ENCODE assay signal across 19 mouse cellular contexts in the genomic region with DNA sequence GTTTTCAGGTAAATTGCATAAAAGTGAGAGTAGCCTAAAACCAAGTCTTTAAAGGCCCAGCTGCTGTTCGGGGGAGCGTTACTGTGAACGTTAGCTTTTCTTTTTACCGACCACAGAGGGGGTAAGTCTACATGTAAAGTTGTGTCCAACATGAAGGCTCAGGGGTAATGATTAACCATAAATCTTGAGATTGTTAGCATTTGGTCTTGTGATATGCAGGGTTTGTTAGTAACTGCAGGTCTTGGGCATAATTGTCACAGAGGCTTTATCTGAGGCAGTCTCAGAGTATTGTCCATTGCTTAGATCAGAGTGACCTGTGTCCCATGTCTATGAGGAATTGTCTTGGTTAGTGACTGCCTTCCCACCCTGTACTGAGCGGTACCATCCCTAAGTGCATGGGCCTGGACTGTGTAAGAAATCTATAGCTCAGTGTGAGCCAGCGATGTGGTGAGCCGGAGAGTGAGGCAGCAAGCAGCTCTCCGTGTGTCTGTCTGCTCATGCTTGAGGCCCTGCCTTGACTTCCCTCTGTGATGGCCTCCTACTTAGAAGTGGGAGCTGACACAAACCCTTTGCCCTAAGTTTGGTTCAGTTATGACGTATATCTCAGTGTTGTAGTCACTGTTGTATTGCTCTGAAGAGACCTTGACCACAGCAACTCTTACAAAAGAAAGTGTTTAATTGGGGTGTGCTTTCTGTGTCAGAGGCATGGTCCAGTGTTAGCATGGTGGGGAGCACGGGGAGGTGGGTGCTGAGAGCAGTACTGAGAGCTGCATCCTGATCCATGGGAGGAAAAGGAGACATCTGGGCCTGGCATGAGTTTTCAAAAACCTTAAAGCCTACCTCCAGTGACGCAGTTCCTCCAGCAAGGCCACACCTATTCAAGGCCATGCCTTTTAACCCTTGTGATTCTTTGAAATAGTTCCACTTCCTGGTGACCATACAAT.
A peak's percentile ranks its signal among the peaks of the same experiment; 100 is the strongest.
DNase-seq lines count a peak whose midpoint lies in the region; ATAC-seq and TF ChIP-seq lines count a peak whose summit lies in the region.
"Had no signal": no experiment of that assay in that cellular context is flagged by ENCODE, and none has a peak within 500 bp of the region (broad histone marks: within the 10 kb centered on the region; RNA-seq: fewer than 3 reads in every experiment).

No protein-coding gene starts in this region.

- H3K27me3 ChIP-seq in kidney, adult 2 months (replicated peaks; ENCODE audit: control insufficient read depth, insufficient read depth, low read length) = no peaks in the 10 kb centered on the region
- no peaks in the 10 kb centered on the region for H3K27me3 ChIP-seq in lung, postnatal 0 days (replicated peaks; ENCODE audit: insufficient read depth, low read length)
- no peaks in the 10 kb centered on the region for H3K27me3 ChIP-seq in intestine, postnatal 0 days (replicated peaks; ENCODE audit: control insufficient read depth, insufficient read depth, low read length)
- no peaks in the 10 kb centered on the region for H3K27me3 ChIP-seq in stomach, postnatal 0 days (ENCODE audit: control insufficient read depth, insufficient read depth, low read length)
- H3K27me3 ChIP-seq: limb, embryonic 12.5 days had no signal

- WGBS in kidney, adult 2 months = 64% methylated on average over 11 of the region's 11 CpGs
- WGBS in lung, postnatal 0 days = 74% methylated on average over 11 of the region's 11 CpGs
- WGBS in intestine, postnatal 0 days = 43% methylated on average over 11 of the region's 11 CpGs
- 70% methylated on average over 11 of the region's 11 CpGs for WGBS in stomach, postnatal 0 days

- no peak overlapping the region for H3K4me3 ChIP-seq in kidney, adult 2 months (ENCODE audit: insufficient read depth, low read depth, low read length)
- no peak overlapping the region for H3K4me3 ChIP-seq in lung, postnatal 0 days (ENCODE audit: low read depth, low read length)
- H3K4me3 ChIP-seq in intestine, postnatal 0 days (ENCODE audit: low read depth, low read length) = no peak overlapping the region
- no peak overlapping the region for H3K4me3 ChIP-seq in stomach, postnatal 0 days (ENCODE audit: low read depth, low read length)
- H3K4me3 ChIP-seq: limb, embryonic 12.5 days; midbrain, embryonic 10.5 days had no signal

- H3K9me3 ChIP-seq in lung, postnatal 0 days (ENCODE audit: low read length) = no peaks in the 10 kb centered on the region
- H3K9me3 ChIP-seq in intestine, postnatal 0 days (ENCODE audit: control insufficient read depth) = no peaks in the 10 kb centered on the region
- H3K9me3 ChIP-seq in stomach, postnatal 0 days (ENCODE audit: control insufficient read depth, low read length) = no peaks in the 10 kb centered on the region
- H3K9me3 ChIP-seq: limb, embryonic 12.5 days; midbrain, embryonic 10.5 days had no signal

- TF ChIP-seq CTCF in kidney, adult 2 months (conservative IDR thresholded peaks at IDR 0.05; ENCODE audit: insufficient read depth, insufficient read length, low read depth, low read length) = no peak
- TF ChIP-seq CTCF in lung, postnatal 0 days (IDR thresholded peaks at IDR 0.05) = no peak
- no peak; the same call in 1 of the 2 replicates for TF ChIP-seq CTCF in intestine, postnatal 0 days (IDR thresholded peaks at IDR 0.05; ENCODE audit: low read depth)
- no peak for TF ChIP-seq CTCF in stomach, postnatal 0 days (IDR thresholded peaks at IDR 0.05; ENCODE audit: low read depth)

- no peak overlapping the region for H3K27ac ChIP-seq in kidney, adult 2 months (ENCODE audit: insufficient read depth, low read depth, low read length)
- 0 out of 2 replicates have a peak overlapping the region, but pooled peaks have one; percentile 26 for H3K27ac ChIP-seq in lung, postnatal 0 days (ENCODE audit: low read length)
- H3K27ac ChIP-seq in intestine, postnatal 0 days (ENCODE audit: low read depth, low read length) = peak overlapping the region; percentile 79
- H3K27ac ChIP-seq in stomach, postnatal 0 days (replicated peaks) = peak overlapping the region; percentile 74
- H3K27ac ChIP-seq: limb, embryonic 12.5 days; midbrain, embryonic 10.5 days had no signal

- TF ChIP-seq EP300 in lung, postnatal 0 days (IDR thresholded peaks at IDR 0.05) = no peak
- TF ChIP-seq EP300 in stomach, postnatal 0 days (optimal IDR thresholded peaks at IDR 0.05) = no peak

- peaks cover 8% of the 10 kb centered on the region for H3K36me3 ChIP-seq in kidney, adult 2 months (ENCODE audit: control insufficient read depth, insufficient read depth, low read length)
- peaks cover 30% of the 10 kb centered on the region; the same call in 1 of the 2 replicates for H3K36me3 ChIP-seq in lung, postnatal 0 days (ENCODE audit: insufficient read depth, low read length)
- H3K36me3 ChIP-seq in intestine, postnatal 0 days (ENCODE audit: control insufficient read depth, insufficient read depth) = peaks cover 34% of the 10 kb centered on the region
- peaks cover 8% of the 10 kb centered on the region for H3K36me3 ChIP-seq in stomach, postnatal 0 days (ENCODE audit: control insufficient read depth, insufficient read depth, low read length)

- TF ChIP-seq POLR2A in kidney, adult 2 months (IDR thresholded peaks at IDR 0.05; ENCODE audit: low read depth, low read length) = no peak

- no peak overlapping the region for H3K9ac ChIP-seq in lung, postnatal 0 days (replicated peaks; ENCODE audit: low read depth)
- peak overlapping the region; percentile 17; the same call in 1 of the 2 replicates for H3K9ac ChIP-seq in intestine, postnatal 0 days (ENCODE audit: low read depth, low read length)
- no peak overlapping the region for H3K9ac ChIP-seq in stomach, postnatal 0 days (ENCODE audit: low read length)
- H3K9ac ChIP-seq: limb, embryonic 12.5 days had no signal

- peak; percentile 37; the same call in 1 of the 2 replicates for ATAC-seq in lung, postnatal 0 days
- ATAC-seq in intestine, postnatal 0 days = peak; percentile 63
- peak; percentile 75 for ATAC-seq in stomach, postnatal 0 days (ENCODE audit: low FRiP score, low TSS enrichment)
- ATAC-seq: hindbrain, embryonic 16.5 days had no signal

- no peak overlapping the region for H3K4me2 ChIP-seq in lung, postnatal 0 days (replicated peaks; ENCODE audit: low read depth, low read length)
- H3K4me2 ChIP-seq in intestine, postnatal 0 days (replicated peaks; ENCODE audit: low read depth) = no peak overlapping the region
- no peak overlapping the region for H3K4me2 ChIP-seq in stomach, postnatal 0 days (replicated peaks; ENCODE audit: low read depth)
- H3K4me2 ChIP-seq: limb, embryonic 12.5 days had no signal

- peaks cover 4% of the 10 kb centered on the region; the same call in 1 of the 2 replicates for H3K4me1 ChIP-seq in kidney, adult 2 months (ENCODE audit: control insufficient read depth, insufficient read depth, low read length)
- H3K4me1 ChIP-seq in lung, postnatal 0 days (ENCODE audit: insufficient read depth, low read depth, low read length) = 0 out of 2 replicates have a peak, but pooled peaks cover 5% of the 10 kb centered on the region
- H3K4me1 ChIP-seq in intestine, postnatal 0 days (replicated peaks; ENCODE audit: control insufficient read depth, insufficient read depth, low read length) = no peaks in the 10 kb centered on the region; the same call in 1 of the 2 replicates
- H3K4me1 ChIP-seq in stomach, postnatal 0 days (replicated peaks; ENCODE audit: control insufficient read depth, insufficient read depth) = no peaks in the 10 kb centered on the region
- H3K4me1 ChIP-seq: limb, embryonic 12.5 days; midbrain, embryonic 10.5 days had no signal

- peak; percentile 38 for DNase-seq in kidney, adult 2 months
- DNase-seq in kidney, postnatal 14 days = no peak
- peak; percentile 48 for DNase-seq in lung, postnatal 0 days (ENCODE audit: low spot score)
- no peak for DNase-seq in lung, postnatal 14 days
- no peak for DNase-seq in stomach, postnatal 0 days (ENCODE audit: low spot score)
- no peak for DNase-seq in right cerebral cortex, postnatal 36 days (ENCODE audit: low spot score in 2 of 2)
- DNase-seq in B cell, adult 2 months = no peak
- DNase-seq: adrenal gland, postnatal 36 days; cerebellum, adult 11-12 months; cerebellum, postnatal 25 days; embryo, embryonic 11 days; heart, adult 18-20 months; heart, postnatal 36 days; right cerebral cortex, postnatal 25 days; thymus, postnatal 36 days had no signal

Comparison
In these comparisons a context has a peak if more than half of its experiments do, and no peak if none do; other contexts are left out.
1. DNase-seq: peak in kidney, adult 2 months (single experiment) and lung, postnatal 0 days (single experiment); none in kidney, postnatal 14 days (single experiment), lung, postnatal 14 days (single experiment), stomach, postnatal 0 days (single experiment), right cerebral cortex, postnatal 36 days (0 of 2) and B cell, adult 2 months (0 of 2).
2. Peak in every context shown above with its lines, with median percentiles within 50 percentile points of each other: ATAC-seq.